Mouse (Mus musculus) right cerebral cortex, adult 18-20 months (tissue): Measurements from ENCODE around the gene Vmn1r112.
"Not testable (repeated sequence)": the region's sequence is repeated elsewhere in the genome, so short reads cannot be mapped to it uniquely, and the experiment has no call there.

Experiments
- DNase-seq: peaks from one replicate; pipeline ENCODE4 v3.0.0; 2022; ENCODE audit warnings: mixed read lengths

The Vmn1r112 gene

DNA sequence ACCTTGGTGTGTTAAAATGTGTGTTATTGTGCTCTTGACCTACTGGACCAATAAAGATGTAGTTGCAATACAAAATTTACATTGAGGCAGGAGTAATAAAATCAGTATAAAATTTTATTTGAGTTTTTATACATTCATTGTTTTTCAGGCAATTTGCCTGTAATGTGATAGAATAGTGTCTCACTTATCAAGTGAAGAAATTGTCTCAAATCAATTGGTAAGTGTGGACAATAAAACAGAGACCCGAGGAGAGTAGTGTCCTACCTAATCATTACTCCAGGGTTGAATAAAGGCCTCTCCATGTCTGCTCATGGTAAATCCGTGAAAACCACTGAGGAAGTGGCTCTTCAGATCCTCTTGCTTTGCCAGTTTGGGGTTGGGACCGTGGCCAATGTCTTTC lies at the start of gene Vmn1r112:
Vmn1r112 (plus strand) TSS at position 301 of the 400 bp plus-strand sequence.
- not testable (repeated sequence) for DNase-seq

DNA sequence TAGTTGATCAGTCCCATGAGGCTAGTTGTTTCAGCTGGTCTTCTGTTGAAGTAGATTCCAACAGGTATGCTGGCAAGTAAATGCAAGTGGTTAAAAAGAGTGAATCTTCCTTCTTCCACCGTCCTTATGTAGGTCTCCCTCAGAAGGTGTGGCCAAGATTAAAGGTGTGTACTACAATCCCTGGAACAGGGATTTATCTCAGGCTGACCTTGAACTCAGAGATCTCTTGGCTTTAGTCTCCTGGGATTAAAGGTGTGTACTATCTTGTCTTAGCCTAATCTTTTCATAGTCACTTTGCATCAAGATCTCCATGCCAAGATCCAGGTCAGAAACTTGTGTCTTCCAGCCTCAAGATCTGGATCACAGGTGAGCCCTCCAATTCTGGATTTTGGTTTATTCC lies 40.5 kb upstream of the Vmn1r112 start, which contains the start of gene Gm10668:
Gm10668 (minus strand) TSS at position 101 of the 400 bp plus-strand sequence.
- not testable (repeated sequence) for DNase-seq

DNA sequence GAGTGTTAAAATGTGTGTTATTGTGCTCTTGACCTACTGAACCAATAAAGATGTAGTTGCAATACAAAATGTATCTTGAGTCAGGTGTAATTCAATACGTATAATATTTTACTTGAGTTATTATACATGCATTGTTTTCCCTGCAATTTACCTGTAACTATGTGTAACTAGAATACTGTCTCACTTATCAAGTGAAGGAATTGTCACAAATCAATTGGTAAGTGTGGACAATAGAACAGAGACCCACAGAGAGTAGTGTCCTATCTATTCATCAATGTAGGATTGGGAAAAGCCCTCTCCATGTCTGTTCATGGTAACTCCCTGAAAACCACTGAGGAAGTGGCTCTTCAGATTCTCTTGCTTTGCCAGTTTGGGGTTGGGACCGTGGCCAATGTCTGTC lies 16.0 kb downstream of the Vmn1r112 start, which contains the start of gene Vmn1r113:
Vmn1r113 (plus strand) TSS at position 301 of the 400 bp plus-strand sequence.
- not testable (repeated sequence) for DNase-seq

DNA sequence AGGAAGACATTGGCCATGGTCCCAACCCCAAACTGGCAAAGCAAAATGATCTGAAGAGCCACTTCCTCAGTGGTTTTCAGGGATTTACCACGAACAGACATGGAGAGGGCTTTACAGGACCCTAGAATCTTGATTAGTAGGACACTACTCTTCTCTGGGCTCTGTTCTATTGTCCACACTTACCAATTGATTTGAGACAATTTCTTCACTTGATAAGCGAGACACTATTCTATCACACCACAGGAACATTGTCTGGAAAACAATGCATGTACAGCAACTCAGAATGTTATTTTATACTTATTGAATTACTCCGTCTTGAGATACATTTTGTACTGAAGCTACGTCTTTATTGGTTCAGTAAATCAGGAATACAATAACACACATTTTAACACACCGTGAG lies 41.1 kb downstream of the Vmn1r112 start, which contains the start of gene Vmn1r114:
Vmn1r114 (minus strand) TSS at position 101 of the 400 bp plus-strand sequence.
- not testable (repeated sequence) for DNase-seq
